Mouse (Mus musculus) CH12.LX (cell line): ENCODE measurements around the gene Prkce. TPM values are rescaled to one million over a fixed set of nuclear protein-coding genes. Genes with fewer than 3 reads are reported as not detected.
A peak's percentile ranks its signal among the peaks of the same experiment; 100 is the strongest.

Experiments
- DNase-seq: peaks from one replicate; pipeline ENCODE4 v3.0.0-alpha.2; 2013; ENCODE audit errors: extremely low read depth
- H3K27ac ChIP-seq: 2 replicates; pipeline ENCODE4 v1.5.1; 2012; ENCODE audit warnings: low read depth, mild to moderate bottlenecking, control low read depth, moderate library complexity; ENCODE audit not compliant: insufficient read depth
- H3K27me3 ChIP-seq: replicated peaks from 2 replicates; pipeline ENCODE3; 2012; ENCODE audit warnings: inconsistent platforms
- H3K36me3 ChIP-seq, 2 experiments: replicated peaks in 1 of 2; 2 replicates each; pipeline versions ENCODE3 to v1.6.1; 2012; ENCODE audit warnings: inconsistent platforms in 1 of 2, low read length in 1 of 2, mild to moderate bottlenecking in 1 of 2, mixed read lengths in 1 of 2, moderate library complexity in 1 of 2; ENCODE audit not compliant: control insufficient read depth in 1 of 2, insufficient read depth in 1 of 2
- H3K4me1 ChIP-seq, 2 experiments: 2 replicates each; pipeline ENCODE4 v1.6.1; 2012; ENCODE audit warnings: inconsistent platforms in 1 of 2, moderate library complexity in 1 of 2; ENCODE audit not compliant: insufficient read depth in 2 of 2, control insufficient read depth in 1 of 2
- H3K4me2 ChIP-seq: 2 replicates; pipeline ENCODE4 v1.6.1; 2012; ENCODE audit warnings: low read depth, mild to moderate bottlenecking, control low read depth; ENCODE audit not compliant: poor library complexity, insufficient read depth, severe bottlenecking
- H3K4me3 ChIP-seq, 3 experiments: fragments of 150-350 bp in 1 of 3; sonication (generic) in 1 of 3; replicated peaks in 1 of 3; 2 replicates each; pipeline versions ENCODE3 to v1.5.1; 2011 to 2012; ENCODE audit warnings: low read depth in 2 of 3, low read length in 2 of 3, mild to moderate bottlenecking in 2 of 3, moderate library complexity in 2 of 3, control low read depth in 1 of 3, improper control_type of control experiment in 1 of 3, inconsistent platforms in 1 of 3, mixed read lengths in 1 of 3; ENCODE audit not compliant: poor library complexity in 1 of 3
- H3K79me2 ChIP-seq: replicated peaks from 2 replicates; pipeline ENCODE4 v1.6.1; 2012; ENCODE audit warnings: mild to moderate bottlenecking, moderate library complexity; ENCODE audit not compliant: control insufficient read depth, poor library complexity, insufficient read depth, severe bottlenecking; ENCODE audit errors: extremely low read depth
- H3K9ac ChIP-seq: 2 replicates; pipeline ENCODE4 v1.6.1; 2012; ENCODE audit warnings: low read depth, mild to moderate bottlenecking, control low read depth, moderate library complexity; ENCODE audit not compliant: insufficient read depth
- H3K9me3 ChIP-seq: replicated peaks from 2 replicates; pipeline ENCODE3; 2012; ENCODE audit warnings: low read length, inconsistent platforms, mixed read lengths
- BHLHE40 ChIP-seq: IDR thresholded peaks from 2 replicates; pipeline ENCODE4 v1.6.1; 2011; ENCODE audit warnings: mild to moderate bottlenecking, low read depth, low read length, improper control_type of control experiment
- E2F4 ChIP-seq: IDR thresholded peaks from 2 replicates; pipeline ENCODE4 v1.6.1; 2011; ENCODE audit warnings: low read depth, low read length, improper control_type of control experiment; ENCODE audit not compliant: insufficient replicate concordance
- ETS1 ChIP-seq: conservative IDR thresholded peaks from 2 replicates; pipeline ENCODE4 v1.6.1; 2012; ENCODE audit warnings: low read depth, mild to moderate bottlenecking, inconsistent platforms, low read length, improper control_type of control experiment, moderate library complexity
- HCFC1 ChIP-seq: IDR thresholded peaks from 2 replicates; pipeline ENCODE4 v1.6.1; 2012; ENCODE audit warnings: low read depth, mild to moderate bottlenecking, inconsistent platforms, low read length, improper control_type of control experiment
- IRF4 ChIP-seq: IDR thresholded peaks from 2 replicates; pipeline ENCODE4 v1.6.1; 2014; ENCODE audit warnings: low read depth, mild to moderate bottlenecking, inconsistent platforms, low read length, improper control_type of control experiment
- MAFK ChIP-seq: IDR thresholded peaks from 2 replicates; pipeline ENCODE4 v1.6.1; 2011; ENCODE audit warnings: low read length, improper control_type of control experiment; ENCODE audit not compliant: insufficient replicate concordance
- MAX ChIP-seq: IDR thresholded peaks from 2 replicates; pipeline ENCODE4 v1.6.1; 2011; ENCODE audit warnings: low read length, improper control_type of control experiment
- MAZ ChIP-seq: IDR thresholded peaks from 2 replicates; pipeline ENCODE4 v1.6.1; 2012; ENCODE audit warnings: low read depth, mild to moderate bottlenecking, inconsistent platforms, low read length, improper control_type of control experiment, moderate library complexity
- MXI1 ChIP-seq: IDR thresholded peaks from 2 replicates; pipeline ENCODE4 v1.6.1; 2011; ENCODE audit warnings: mild to moderate bottlenecking, low read depth, low read length, improper control_type of control experiment
- MYC ChIP-seq: IDR thresholded peaks from 2 replicates; pipeline ENCODE4 v1.6.1; 2011; ENCODE audit warnings: low read depth, mild to moderate bottlenecking, improper control_type of control experiment, low read length
- NELFE ChIP-seq: IDR thresholded peaks from 2 replicates; pipeline ENCODE4 v1.6.1; 2011; ENCODE audit warnings: low read depth, low read length, improper control_type of control experiment
- RCOR1 ChIP-seq: conservative IDR thresholded peaks from 2 replicates; pipeline ENCODE4 v1.6.1; 2012; ENCODE audit warnings: low read depth, mild to moderate bottlenecking, inconsistent platforms, low read length, improper control_type of control experiment
- SIN3A ChIP-seq: IDR thresholded peaks from 2 replicates; pipeline ENCODE4 v1.6.1; 2012; ENCODE audit warnings: low read length, improper control_type of control experiment, inconsistent platforms
- SMC3 ChIP-seq: IDR thresholded peaks from 2 replicates; pipeline ENCODE4 v1.6.1; 2011; ENCODE audit warnings: low read depth, low read length, improper control_type of control experiment
- TBP ChIP-seq: conservative IDR thresholded peaks from 2 replicates; pipeline ENCODE4 v1.6.1; 2011; ENCODE audit warnings: low read depth, low read length, improper control_type of control experiment
- USF1 ChIP-seq: IDR thresholded peaks from 2 replicates; pipeline ENCODE4 v1.6.1; 2014; ENCODE audit warnings: low read depth, mild to moderate bottlenecking, inconsistent platforms, low read length, improper control_type of control experiment
- ZNF384 ChIP-seq: IDR thresholded peaks from 2 replicates; pipeline ENCODE4 v1.6.1; 2012; ENCODE audit warnings: low read depth, low read length, improper control_type of control experiment, inconsistent platforms
- dilution Hi-C: fragments of 300-500 bp; cut with MboI; formaldehyde crosslinking; loops from 2 replicates; pipeline ENCODE4 v1.14.3; 2020; ENCODE audit warnings: low sequenced_read_pairs; ENCODE audit not compliant: extremely low pct_unique_long_range_greater_than_20kb, extremely low pct_ligation_motif_present
- in situ Hi-C: fragments of 300-500 bp; cut with MboI; formaldehyde crosslinking; loops from 3 replicates; pipeline ENCODE4 v1.14.3; 2019; ENCODE audit warnings: low sequenced_read_pairs, low pct_ligation_motif_present, low pct_unique_long_range_greater_than_20kb, mixed read lengths
- polyA plus RNA-seq: library from polyadenylated mRNA; unstranded; fragments of >175 nt; gene quantifications from 2 replicates; pipeline ENCODE4 v1.2.1, GENCODE M21; 2012; ENCODE audit warnings: low read depth; ENCODE audit not compliant: insufficient read length
- total RNA-seq, 2 experiments: library from RNA; depleted of rRNA; stranded (reverse); fragments of 300-350 nt in 1 of 2; fragments of >200 nt in 1 of 2; gene quantifications; 2 replicates each; pipeline ENCODE4 v1.2.3; 2012 to 2014

The Prkce gene
- total and polyA plus RNA-seq, 3 experiments = 4.1 to 13.2 (median 11.4) TPM

DNA sequence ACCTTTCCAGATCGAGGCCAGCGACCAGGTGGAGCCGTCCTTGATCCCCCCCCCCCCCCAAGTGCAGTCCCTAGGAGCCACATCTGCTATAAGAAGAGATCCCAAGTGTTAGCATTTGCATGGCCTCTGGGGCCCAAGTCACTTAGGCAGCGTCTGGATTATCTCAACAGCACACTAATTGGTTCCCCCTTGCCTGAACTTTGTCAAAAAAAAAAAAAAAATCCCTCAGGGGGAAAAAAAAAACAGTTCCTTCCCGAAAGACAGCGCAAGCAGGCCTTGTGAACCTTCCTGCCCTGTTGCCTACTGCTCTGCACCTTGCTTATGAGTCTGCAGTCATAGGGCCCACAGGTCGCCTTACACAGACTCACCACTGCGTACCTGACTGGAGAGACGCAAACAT lies 7.9 kb downstream of the Prkce start:
- Histone ChIP-seq H3K9ac (no peak overlapping the region), H3K36me3 (peaks cover 41 to 86% of the 10 kb centered on the region in 2 experiments), H3K4me1 (peaks cover 9 to 56% of the 10 kb centered on the region in 2 experiments), H3K27ac (no peak overlapping the region), H3K4me3 (no peak overlapping the region), H3K79me2 (peaks cover 32% of the 10 kb centered on the region), H3K4me2 (no peak overlapping the region), H3K9me3 (no peaks in the 10 kb centered on the region), H3K27me3 (no peaks in the 10 kb centered on the region)
- DNase-seq = no peak
- dilution Hi-C loops (no loop called here), in situ Hi-C loops (no loop called here)
- TF ChIP-seq IRF4 (no peak), USF1 (no peak), MAX (no peak), ZNF384 (peak; percentile 78), SIN3A (no peak)

DNA sequence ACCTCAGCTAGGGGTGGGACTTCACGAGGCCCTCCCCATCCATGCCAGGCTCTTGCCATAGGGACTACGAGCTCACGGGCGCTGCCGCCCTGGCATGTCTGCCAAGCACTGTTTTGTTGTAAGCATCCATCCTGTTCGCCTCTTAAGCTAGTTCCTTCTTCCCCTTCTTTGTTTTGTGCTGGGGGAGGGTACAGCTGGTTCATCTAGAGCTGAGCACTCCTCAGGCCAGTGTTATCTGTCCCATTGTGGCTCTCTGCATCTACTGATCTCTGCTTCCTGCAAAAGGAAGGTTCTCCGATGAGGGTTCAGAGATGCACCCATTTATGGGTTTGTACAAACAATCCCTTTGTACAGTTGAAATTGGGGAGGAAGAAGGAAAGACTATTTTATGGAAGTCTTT lies 9.1 kb downstream of the Prkce start:
- no peak for DNase-seq
- Histone ChIP-seq H3K4me2 (no peak overlapping the region), H3K27me3 (no peaks in the 10 kb centered on the region), H3K4me1 (peaks cover 6 to 45% of the 10 kb centered on the region in 2 experiments; a peak in 3 of 4 replicates), H3K79me2 (peaks cover 22% of the 10 kb centered on the region), H3K36me3 (peaks cover 40 to 83% of the 10 kb centered on the region in 2 experiments), H3K9ac (no peak overlapping the region), H3K9me3 (no peaks in the 10 kb centered on the region), H3K27ac (no peak overlapping the region), H3K4me3 (no peak overlapping the region)
- TF ChIP-seq MXI1 (no peak), MAZ (no peak), HCFC1 (no peak), RCOR1 (no peak), SMC3 (no peak), ZNF384 (no peak), MAFK (no peak), TBP (no peak), MAX (no peak), MYC (no peak), NELFE (no peak), ETS1 (no peak), BHLHE40 (no peak), E2F4 (no peak)
- dilution Hi-C loops (no loop called here), in situ Hi-C loops (no loop called here)
